In genomic region chr9:60226155-60226554, GRCm38 (mm10) we compare ENCODE assay signal across 12 mouse cellular contexts.
DNase-seq lines count a peak whose midpoint lies in the region; ATAC-seq and TF ChIP-seq lines count a peak whose summit lies in the region.
"Had no signal": no experiment of that assay in that cellular context is flagged by ENCODE, and none has a peak within 500 bp of the region (broad histone marks: within the 10 kb centered on the region; RNA-seq: fewer than 3 reads in every experiment).

No protein-coding gene starts in this region.

- H3K27me3 ChIP-seq in embryonic facial prominence, embryonic 12.5 days: no peaks in the 10 kb centered on the region
- H3K27me3 ChIP-seq: intestine, embryonic 15.5 days; lung, embryonic 15.5 days had no signal

- H3K4me1 ChIP-seq in embryonic facial prominence, embryonic 12.5 days: peaks cover 25% of the 10 kb centered on the region

- H3K27ac ChIP-seq in embryonic facial prominence, embryonic 12.5 days: peak overlapping the region; percentile 1; the same call in 1 of the 2 replicates
- peak overlapping the region; percentile 66 for H3K27ac ChIP-seq in layer of hippocampus, adult 2 months
- H3K27ac ChIP-seq: intestine, embryonic 15.5 days; lung, embryonic 15.5 days had no signal

- no peaks in the 10 kb centered on the region for H3K9me3 ChIP-seq in embryonic facial prominence, embryonic 12.5 days
- H3K9me3 ChIP-seq: intestine, embryonic 15.5 days; lung, embryonic 15.5 days had no signal

- ATAC-seq in frontal cortex, adult (ENCODE audit: low TSS enrichment): peak; percentile 67
- ATAC-seq in embryonic facial prominence, embryonic 12.5 days (ENCODE audit: insufficient number of reproducible peaks, insufficient read depth, low FRiP score, low TSS enrichment): no peak
- no peak for ATAC-seq in cerebellum, adult (ENCODE audit: insufficient number of reproducible peaks, low FRiP score, low TSS enrichment)
- ATAC-seq: intestine, embryonic 15.5 days had no signal

- no peak for TF ChIP-seq CTCF in layer of hippocampus, adult 2 months (conservative IDR thresholded peaks at IDR 0.05)

- no peak overlapping the region for H3K9ac ChIP-seq in embryonic facial prominence, embryonic 12.5 days
- H3K9ac ChIP-seq: intestine, embryonic 15.5 days; lung, embryonic 15.5 days had no signal

- H3K36me3 ChIP-seq in embryonic facial prominence, embryonic 12.5 days: no peaks in the 10 kb centered on the region
- H3K36me3 ChIP-seq: intestine, embryonic 15.5 days; lung, embryonic 15.5 days had no signal

- no peak for DNase-seq in frontal cortex, postnatal 25 days (ENCODE audit: low spot score in 2 of 2)
- DNase-seq in layer of hippocampus, adult 2 months (ENCODE audit: low spot score in 2 of 2): peak; percentile 28 to 68
- DNase-seq in right cerebral cortex, postnatal 14 days: peak; percentile 54
- DNase-seq in adrenal gland, adult 8-10 months: no peak
- no peak for DNase-seq in heart, adult 9 months (ENCODE audit: low spot score in 2 of 2)
- DNase-seq: adrenal gland, postnatal 25 days; gastrocnemius, postnatal 10 days had no signal

- H3K4me3 ChIP-seq in embryonic facial prominence, embryonic 12.5 days: no peak overlapping the region
- H3K4me3 ChIP-seq in layer of hippocampus, adult 2 months: no peak overlapping the region
- H3K4me3 ChIP-seq: intestine, embryonic 15.5 days; lung, embryonic 15.5 days had no signal

- 45% methylated on average over 14 of the region's 14 CpGs for WGBS in embryonic facial prominence, embryonic 12.5 days

- H3K4me2 ChIP-seq in embryonic facial prominence, embryonic 12.5 days (replicated peaks): no peak overlapping the region
- H3K4me2 ChIP-seq: intestine, embryonic 15.5 days; lung, embryonic 15.5 days had no signal

Comparison
In these comparisons a context has a peak if more than half of its experiments do, and no peak if none do; other contexts are left out.
1. DNase-seq: peak in layer of hippocampus, adult 2 months (2 of 2) and right cerebral cortex, postnatal 14 days (single experiment); none in frontal cortex, postnatal 25 days (0 of 2), adrenal gland, adult 8-10 months (single experiment) and heart, adult 9 months (0 of 2).